Mouse (Mus musculus) cortical plate, adult 2 months (tissue): ENCODE measurements around the gene Serinc4.

ENCODE experiments used
- CTCF ChIP-seq: fragments of 200-500 bp; IDR thresholded peaks from 2 replicates; pipeline ENCODE4 v1.5.1; 2011; ENCODE audit warnings: mild to moderate bottlenecking, control low read depth, low read length; ENCODE audit not compliant: insufficient read depth; ENCODE audit errors: extremely low read depth
- POLR2A ChIP-seq: fragments of 200-500 bp; IDR thresholded peaks from 2 replicates; pipeline ENCODE4 v1.6.1; 2011; ENCODE audit warnings: mild to moderate bottlenecking, low read length, control low read depth; ENCODE audit not compliant: insufficient read depth; ENCODE audit errors: extremely low read depth

GRCm38 (mm10) chr2:121434854-121435253, 21.7 kb downstream of the Serinc4 start:
- TF ChIP-seq POLR2A (no peak), CTCF (no peak)
